Mouse (Mus musculus) T-helper 1 cell (primary cell): Measurements from ENCODE around the gene Ppwd1.
"Not testable (repeated sequence)": the region's sequence is repeated elsewhere in the genome, so short reads cannot be mapped to it uniquely, and the experiment has no call there.

Experiments used
- in situ Hi-C: fragments of 300-600 bp; cut with MboI, MseI; formaldehyde crosslinking; loops from one replicate; pipeline ENCODE4 v1.15.1; 2025; ENCODE audit warnings: high pct_unique_total_duplicates

Gene Ppwd1

DNA sequence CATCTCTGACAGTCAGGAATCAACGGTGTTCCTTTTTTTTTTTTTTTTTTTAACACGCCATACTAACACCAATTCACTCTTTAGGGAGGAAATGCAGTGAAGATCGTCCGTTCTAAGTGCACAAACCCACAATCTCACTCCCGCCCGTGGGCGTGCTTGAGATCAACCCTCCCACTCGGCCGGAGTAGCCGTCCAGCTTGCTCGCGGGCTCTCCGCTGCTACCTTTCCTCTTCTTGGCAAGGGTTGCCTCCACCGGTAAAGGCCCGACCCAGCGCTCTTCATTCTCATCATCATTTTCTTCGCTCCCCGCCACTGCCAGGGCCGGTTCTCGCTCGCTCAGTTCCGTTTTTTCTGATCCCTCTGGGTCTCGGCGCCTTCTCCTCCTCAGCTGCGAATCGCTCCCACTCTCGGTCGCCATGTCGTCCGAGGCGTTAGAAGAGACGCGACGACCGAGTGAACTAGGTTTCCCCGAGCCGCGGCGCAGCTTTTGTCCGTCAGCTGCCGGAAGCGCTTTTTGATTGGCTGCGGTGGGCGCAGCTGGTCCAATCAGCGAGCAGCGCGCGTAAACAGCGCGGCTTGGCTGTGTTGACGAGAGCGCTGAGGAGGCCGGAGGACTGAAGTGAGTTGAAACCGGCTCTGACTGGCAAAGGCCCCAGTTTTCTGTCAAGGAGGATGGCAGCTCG is at the start of gene Ppwd1, which contains the start of gene Cenpk:
TSS of gene Ppwd1 (minus strand) at position 460 of the 683 bp plus-strand sequence.
TSS of gene Cenpk (plus strand) at position 228 of the 683 bp plus-strand sequence.
- in situ Hi-C loops, result no loop called here

DNA sequence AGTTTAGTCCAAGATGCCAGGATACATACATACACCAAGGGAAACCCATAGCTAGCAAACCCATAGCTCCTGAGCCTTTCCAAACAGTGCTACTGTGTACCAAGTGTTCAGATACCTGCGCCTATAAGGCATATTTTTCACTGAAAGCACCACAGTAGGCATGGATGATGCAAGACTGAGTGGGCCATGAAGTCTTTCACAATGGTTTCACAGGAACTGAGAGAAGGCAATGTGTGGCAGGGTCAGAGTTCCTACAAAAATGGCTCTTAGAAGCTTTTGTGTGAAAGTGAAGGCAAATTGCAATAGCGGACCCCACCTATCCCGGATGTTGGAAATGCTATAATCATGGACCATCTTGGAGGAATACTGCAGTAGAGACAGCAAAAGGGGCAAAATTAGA is 30.4 kb upstream of the Ppwd1 start:
- in situ Hi-C loops, result no loop called here

DNA sequence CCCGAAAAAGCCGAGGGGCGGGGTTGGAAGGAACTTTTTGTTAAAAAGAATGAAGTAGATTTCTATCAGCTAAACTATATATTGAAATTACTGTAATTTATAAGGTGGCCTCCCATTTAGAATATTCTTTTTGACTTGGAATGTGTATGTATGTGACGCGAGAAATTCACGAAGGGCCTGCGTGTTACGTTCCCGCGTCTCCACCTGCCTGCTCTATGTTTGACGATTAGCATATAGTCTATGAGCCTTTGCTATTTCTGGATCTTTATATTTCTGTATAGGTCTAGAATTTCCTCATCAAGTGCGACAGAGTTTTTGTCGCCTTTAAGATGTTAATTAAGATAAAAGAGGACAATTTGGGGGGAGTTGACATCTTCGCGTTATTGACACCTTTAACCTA is 538 bp upstream of the Ppwd1 start:
- in situ Hi-C loops, result no loop called here

DNA sequence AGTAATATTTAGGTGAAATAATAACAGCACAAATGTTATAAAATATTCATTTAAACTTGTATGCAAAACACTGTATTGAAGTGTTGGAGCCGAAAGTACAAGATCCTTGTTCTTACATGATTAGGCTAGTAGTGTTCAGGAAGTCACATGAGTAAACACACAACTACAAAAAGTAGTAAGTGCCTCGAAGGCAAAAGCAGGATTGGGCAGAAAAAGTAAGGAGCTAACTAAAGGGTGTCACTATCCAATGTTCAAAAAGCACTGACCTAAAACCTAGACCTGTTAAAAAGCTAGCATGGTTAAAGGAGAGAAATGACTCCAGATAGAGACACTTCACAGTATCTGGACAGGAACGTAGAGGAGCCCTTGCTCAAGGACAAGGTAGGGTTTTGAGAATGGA is 1.2 kb downstream of the Ppwd1 start:
- in situ Hi-C loops, result no loop called here

DNA sequence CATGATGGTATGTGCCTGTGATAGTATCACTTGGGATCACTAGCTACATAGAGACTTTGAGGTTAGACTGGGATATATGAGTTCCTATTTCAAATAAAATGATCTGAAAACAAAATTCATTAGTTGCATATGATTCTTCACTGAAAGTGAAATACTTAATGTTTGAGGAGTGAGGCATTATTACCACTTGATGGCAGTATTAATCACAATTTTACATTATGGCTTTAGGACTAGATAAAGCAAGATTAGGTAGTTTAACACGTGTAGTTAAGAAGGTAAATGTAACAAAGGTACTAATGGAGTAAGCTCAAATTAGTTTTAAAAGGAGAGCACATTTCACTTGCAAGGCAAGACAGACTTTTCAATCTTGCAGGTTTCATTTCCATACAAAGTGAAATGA is 24.3 kb downstream of the Ppwd1 start:
- in situ Hi-C loops, result no loop called here

DNA sequence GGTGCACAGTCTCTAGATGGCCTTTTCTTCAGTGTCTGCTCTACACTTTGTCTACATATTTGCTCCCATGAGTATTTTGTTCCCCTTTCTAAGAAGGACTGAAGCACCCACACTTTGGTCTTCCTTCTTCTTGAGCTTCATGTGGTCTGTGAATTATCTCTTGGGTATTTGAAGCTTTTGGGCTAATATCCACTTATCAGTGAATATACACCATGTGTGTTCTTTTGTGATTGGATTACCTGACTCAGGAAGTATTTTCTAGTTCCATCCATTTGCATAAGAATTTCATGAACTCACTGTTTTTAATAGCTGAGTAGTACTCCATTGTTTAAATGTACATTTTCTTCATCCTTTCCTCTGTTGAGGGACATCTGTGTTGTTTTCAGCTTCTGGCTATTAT is 32.8 kb downstream of the Ppwd1 start:
- in situ Hi-C loops, result not testable (repeated sequence)

DNA sequence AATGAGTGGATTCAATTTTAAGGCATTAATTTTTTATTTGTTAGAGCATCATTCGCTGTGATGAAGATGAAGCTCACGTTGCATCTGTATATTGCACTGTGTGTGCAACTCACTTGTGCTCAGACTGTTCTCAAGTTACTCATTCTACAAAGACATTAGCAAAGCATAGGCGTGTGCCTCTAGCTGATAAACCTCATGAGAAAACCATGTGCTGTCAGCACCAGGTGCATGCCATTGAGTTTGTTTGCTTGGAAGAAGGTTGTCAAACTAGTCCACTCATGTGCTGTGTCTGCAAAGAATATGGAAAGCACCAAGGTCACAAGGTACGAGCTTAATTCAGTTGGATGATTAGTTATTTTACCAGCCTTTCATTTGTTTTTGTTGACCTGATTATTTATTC is 41.3 kb downstream of the Ppwd1 start:
- in situ Hi-C loops, result no loop called here

DNA sequence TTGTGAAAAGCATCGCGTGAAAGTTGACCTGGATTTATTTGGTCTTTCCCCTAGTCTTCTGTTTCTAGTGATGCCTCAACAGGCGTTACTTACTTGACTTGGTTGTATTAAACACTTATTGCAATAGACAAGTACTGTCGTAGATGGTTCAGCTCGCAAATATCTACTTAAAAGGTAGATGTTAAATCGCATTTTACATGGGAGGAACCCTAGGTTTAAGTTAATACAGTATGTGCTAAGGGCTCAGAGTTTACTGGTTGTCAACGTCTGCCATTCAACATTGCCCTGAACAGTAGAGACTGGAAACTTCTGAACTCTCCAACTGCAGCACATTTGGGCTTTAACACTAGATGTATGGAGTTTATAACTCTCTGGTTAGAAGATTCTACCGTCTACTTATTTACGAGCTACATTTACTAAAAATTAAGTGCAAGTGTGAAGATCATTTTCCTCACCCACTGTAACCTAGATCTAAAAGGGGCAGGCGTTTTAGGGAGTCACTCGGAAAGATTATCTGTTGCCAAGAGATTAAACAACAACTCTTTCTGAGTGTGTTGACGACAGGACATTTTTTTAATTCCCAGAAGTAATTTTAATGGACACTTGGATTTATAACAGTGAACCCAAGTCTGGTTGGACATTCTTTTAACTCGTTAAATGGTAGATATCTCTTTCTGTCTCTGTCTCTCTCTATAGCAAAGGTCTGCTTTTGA is 49.3 kb downstream of the Ppwd1 start:
- in situ Hi-C loops, result no loop called here

DNA sequence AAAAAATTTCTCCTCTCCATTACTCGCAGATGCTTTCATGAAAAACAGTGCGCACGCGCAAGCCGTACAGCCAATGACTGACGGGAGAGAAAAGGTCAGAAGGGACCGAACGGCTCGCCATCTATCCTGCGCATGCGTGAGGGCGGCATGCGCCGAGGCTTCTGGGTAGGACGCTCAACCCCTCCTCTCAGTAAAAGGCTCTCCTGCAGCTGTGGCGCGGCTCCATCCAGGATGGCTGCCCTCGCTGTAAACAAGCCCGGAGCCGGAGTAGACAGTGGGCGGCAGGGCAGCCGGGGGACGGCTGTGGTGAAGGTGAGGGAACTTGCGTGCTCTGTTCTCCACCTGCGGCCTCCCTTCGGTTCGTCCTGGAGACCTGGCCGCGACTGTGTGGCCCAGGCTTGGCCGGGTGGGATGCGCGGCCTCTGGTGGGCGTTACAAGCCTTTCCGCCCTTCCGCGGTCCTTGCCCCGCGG is 50.0 kb downstream of the Ppwd1 start, which contains the start of gene Trim23:
TSS of gene Trim23 (plus strand) at position 148 of the 472 bp plus-strand sequence.
- in situ Hi-C loops, result no loop called here

DNA sequence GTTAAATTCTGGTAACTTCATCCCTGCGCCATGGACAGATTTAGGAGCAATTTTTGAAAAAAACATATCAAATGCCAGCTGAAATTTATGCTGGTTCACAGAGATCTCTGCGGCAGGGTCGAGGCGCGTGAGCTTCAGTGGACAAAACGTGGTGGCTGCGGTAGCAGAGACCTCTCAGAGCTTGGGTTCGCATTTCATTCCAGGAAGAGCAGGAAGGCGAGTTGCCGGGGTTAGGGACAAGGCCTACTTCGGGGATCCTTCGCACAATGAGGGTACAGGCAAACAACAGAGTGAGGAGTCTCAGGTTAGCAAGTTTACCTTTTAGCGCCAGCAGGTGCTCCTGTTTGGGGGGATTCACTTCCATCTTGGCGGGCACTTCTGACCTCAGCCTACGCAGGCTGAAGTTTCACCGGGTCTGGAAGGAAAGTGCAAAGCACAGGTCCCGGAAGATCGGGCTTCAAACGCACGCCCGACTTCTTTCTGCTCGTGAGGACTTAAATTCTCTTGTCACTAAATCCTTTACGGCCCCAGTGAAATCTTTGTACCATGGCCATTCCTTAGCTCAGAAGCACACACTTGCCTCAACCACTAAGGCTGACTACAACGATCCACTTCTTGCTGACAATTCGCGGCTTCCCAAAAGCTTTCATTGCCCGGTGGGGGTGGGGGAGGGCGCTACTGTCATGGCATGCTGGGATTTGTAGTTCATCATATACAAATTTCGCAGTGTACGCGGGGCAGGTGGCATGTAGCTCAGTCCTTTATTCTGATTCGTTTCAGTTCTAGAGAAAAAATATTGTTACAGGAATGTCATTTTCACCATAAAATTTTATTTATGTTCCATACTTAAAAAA is 50.6 kb downstream of the Ppwd1 start, which contains the start of gene Trappc13:
TSS of gene Trappc13 (minus strand) at position 674 of the 854 bp plus-strand sequence.
- in situ Hi-C loops, result no loop called here

DNA sequence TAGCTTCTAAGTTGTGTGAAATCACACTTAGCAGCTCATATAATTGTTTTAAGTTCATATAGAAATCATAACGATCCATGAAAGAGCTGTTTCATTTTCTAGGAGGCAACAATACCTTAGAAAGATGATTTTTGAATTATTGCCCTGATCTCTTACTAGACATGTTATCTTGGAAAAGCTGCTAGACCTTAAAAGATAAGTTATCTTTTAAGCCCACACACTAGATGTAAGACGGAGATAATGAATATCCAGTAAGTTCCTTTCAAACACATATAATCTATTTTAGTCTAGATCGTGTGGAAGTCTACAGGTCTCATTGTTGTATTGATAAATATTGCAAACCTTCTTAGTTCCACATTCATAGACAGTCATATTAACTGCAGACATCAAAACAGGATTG is 51.8 kb downstream of the Ppwd1 start:
- in situ Hi-C loops, result no loop called here

DNA sequence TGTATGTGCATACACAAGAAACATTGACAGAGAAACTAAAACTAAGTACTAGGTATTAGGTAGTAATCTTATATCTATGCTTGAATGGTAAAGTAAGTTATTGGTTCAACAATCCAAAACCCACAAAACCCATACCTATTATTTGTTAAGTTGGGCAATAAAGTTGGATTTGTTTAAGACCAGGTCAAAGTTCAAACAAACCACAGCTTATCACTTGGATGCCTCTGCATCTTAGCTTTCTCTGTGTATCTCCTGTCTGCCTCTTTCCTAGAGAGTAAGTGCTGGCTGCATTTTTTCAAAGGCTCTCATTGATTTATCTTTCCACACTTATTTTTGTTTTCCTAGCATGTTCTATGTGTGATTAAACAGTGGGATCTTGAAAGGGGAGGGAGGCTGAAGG is 56.1 kb downstream of the Ppwd1 start:
- in situ Hi-C loops, result no loop called here

DNA sequence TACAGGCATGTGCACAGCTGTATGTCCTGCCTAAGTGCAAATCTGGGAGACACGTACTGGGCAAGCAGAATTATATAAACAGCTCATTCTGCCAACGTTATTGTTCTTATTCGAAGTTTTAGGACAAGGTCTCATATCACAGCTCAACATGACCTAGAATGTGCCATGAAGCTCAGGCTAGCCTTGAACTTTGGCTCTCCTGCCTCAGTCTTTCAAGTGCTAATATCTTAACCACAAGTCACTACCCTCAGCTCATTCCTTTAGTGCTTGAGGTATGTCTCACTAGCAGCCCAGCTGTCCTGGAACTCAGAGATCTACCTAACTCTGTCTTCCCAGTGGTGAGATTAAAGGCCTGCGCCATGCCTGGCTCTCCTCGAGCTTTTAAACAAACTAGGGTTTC is 56.9 kb downstream of the Ppwd1 start:
- in situ Hi-C loops, result no loop called here

DNA sequence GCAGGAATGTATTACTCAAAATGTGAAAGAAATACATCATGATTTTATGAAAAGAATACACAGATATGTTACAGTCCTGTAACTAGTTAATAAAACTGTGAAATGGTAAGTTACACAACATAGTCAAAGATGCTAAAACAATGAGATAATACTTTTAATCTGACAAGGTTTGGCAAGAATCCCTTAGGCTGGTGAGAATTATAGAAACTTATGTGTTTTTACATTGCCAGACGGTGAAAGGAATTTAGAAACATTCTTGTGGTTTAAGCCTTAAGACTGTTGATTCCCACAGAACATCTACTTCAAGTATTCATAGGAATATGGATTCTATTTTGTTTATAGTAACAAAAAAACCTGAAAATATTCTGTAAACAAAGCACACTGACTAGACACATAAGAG is 73.0 kb downstream of the Ppwd1 start:
- in situ Hi-C loops, result no loop called here
